Mouse (Mus musculus): ENCODE measurements around the gene Npsr1. TPM values are rescaled to one million over a fixed set of nuclear protein-coding genes. Genes with fewer than 3 reads are reported as not detected.

Npsr1 gene
- polyA plus RNA-seq, 2 experiments from 2014 or later: not detected

DNA sequence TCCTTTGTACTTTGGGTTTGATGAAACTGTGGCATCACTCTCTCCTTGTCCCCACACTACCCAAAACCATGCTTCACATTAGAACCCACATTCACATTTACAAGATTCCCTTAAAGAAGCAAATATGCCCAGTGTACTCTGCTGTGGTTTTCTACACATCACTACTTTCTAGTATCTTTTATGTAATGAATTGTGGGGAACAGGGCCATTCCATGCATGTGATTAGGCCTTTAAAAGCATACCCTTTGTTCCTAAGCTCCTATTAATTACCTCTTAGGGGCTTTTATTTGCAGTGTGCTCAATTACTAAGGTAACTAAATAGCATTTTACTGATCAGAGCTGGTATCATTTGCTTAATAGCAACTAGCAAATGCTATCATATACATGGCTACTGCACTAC, 149.8 kb downstream of the Npsr1 start:
- no peak for ATAC-seq

- ATAC-seq: no peak
Observed at GRCm38 (mm10) chr9:24254236-24254635, 156.4 kb downstream of the Npsr1 start.

DNA sequence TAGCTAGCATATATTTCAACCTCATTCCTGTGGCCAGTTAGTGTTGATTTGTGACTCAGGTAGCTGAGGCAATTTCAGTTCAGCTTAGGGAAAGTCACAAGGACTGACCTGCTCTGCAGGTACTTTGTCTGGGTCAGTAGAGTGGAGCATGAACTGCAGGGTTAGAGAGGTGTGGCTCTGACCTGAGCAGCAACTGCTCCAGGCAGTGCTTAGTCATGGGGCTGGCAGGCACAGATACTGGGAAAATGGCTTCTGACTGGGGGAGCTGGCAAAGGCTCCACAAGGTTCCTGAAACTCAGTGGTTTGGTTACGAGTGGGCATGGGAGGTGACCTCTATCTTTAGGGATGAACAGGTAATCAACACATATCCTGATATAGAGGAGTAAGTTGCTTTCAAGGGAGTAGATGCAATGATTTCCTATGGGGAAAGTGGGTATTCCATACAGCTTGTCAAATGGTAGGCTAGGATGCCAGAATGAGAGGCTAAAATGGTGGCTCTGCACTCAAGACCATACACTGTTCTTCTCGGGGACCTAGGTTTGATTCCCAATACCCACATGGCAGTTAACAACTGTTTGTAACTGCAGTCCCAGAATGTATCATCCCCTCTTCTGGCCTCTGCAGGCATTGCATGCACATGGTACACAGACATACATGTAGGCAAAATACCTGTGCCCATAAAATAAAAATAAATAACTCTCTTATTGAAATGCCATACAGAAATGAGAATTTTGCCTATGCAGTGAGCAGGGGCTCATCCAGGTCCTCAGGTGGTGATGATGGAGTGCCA, 182.9 kb downstream of the Npsr1 start:
- ATAC-seq: no peak

DNA sequence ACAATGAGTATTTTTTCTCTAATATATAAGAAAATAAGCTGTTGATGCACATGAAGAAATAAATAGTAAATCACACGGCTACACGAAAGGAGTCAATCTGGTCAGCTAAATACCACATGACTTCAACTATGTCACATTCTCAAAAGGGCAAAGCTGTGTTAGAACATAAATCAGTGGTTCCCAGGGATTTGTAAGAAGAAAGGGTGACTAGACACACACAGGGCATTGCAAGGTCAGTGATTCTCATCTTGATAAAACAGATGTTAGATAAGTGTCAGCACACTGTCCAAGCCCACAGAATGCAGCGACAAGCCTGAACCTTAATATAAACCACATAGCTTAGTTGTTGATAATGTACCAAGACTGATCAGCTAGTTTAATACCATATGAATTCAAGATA, 184.8 kb downstream of the Npsr1 start:
- no peak for ATAC-seq

- no peak for ATAC-seq
Observed at GRCm38 (mm10) chr9:24283071-24283470, 185.3 kb downstream of the Npsr1 start.

DNA sequence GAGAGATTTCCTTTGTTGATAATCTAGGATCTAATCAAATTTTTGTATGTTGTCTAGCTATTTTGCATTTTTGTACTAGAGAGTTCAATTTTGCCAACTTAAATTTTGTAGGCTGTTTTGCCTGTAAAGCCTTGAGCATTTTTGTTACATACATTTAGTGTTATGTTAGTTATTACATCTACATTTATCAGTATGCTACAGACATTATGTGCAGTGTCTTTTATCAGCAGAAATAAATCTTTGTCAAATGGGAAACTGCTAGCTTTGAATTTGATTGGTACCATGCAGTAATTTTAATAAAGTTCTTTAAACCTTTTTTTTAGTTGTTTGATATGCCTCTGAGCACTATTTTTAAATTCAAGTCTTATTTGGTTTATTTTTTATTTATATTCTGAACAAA, 185.7 kb downstream of the Npsr1 start:
- ATAC-seq: no peak

- ATAC-seq: no peak
Observed at GRCm38 (mm10) chr9:24284239-24285084, 186.7 kb downstream of the Npsr1 start.

DNA sequence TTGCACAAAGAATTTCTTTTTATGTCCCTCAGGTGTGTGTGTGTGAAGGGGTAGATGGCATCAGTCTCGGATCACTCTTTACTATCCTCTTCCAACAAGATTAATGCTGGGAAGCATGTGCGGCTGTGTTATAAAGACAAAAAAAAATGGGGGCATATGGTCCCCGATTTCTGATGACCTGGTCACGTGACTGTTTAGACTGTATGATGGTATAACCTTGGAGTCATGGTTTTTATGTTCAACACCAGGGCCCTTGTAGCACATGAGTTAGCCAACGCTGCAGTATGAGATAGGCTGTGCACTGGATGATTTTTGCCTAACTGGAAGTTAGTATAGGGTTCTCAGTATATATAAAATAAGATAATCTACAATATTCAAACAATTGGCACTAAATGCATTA, 187.6 kb downstream of the Npsr1 start:
- ATAC-seq: no peak

DNA sequence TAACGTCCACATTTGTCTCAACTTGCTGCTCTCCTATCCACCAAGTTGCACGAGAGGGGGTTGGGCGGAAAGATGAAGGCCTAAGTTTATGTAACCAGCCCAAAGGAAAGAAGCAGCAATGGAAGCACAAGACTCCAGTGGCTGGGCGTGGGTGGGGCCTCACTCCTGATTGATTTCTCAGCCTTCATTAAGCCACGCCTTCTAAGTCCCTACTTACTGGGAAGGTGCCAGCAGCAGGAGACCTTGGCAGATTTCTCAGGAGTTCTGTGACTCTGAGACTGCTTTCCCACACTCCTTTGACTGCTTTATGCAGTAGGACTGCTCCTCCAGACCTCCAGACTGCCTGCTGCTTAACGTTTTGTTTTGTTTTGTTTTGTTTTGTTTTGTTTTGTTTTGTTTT, 193.6 kb downstream of the Npsr1 start:
- ATAC-seq: no peak

DNA sequence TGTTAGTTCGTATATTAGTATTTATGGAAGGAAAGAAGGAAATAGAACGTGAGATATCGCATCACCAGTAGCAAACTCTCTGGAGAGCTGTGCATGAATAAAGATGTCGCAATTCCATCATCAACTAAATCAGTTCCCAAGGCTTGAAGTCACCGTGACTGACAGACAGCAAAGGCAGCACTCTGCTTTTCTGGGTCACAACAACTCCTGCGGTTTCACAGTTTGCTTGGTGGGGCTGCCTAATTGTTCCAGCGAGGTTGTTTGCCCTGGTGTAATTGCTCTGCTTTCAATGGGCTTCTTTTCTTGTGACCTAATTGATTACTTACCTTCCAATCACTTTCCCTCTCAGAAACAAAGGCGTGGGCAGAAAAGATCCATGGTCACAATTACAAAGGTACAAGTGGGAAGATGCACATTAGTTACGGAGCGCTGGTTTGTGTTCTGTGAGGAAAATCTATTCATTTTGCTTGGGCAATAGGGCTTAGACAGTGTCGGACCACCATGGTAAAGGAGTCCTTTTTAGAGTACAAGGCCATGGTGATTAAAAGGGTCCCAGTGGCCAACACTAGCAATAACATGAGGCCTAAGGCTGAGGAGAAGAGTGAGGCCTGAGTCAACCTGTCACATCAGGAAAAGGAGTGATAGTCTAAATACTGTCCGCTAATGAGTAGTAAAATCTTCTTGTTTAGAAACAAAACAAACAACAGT, 195.6 kb downstream of the Npsr1 start:
- ATAC-seq: no peak

DNA sequence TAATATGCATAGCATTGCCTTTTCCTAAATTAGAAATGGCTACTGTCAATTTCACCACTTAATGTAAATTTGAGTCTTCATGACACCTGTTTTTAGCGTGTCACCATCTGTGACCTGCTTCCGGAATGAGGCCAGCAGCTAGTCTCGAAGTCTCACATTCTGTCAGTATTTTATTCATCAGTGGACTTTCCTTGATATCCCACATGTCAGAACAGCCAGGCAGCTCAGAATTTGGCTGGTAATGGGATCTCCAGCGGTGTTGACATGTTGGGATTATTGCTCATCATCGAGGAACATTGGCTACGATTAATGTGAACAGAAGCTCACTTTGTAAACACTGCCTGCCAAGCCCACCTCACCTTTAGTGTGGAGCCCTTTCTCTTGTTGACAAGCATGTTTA, 205.1 kb downstream of the Npsr1 start:
- ATAC-seq: no peak

DNA sequence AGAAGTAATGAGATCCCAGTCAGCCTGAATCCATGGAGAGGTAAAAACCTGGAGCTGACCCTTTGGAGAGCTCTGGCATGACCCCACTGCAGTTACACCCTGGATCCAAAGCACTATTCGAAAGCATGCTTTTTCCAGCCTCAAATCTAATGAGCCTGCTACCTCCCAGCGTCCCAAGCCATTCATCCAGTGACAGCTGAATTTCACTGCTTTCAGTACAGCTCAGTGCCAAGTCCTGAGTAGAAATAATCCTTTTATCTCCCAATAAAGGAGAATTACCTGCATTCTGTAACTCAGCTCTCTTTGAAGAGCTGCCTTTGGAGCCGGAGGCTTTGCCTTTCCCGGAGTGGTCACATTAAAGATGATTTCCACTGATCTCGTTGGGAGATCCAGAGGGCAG, 209.2 kb downstream of the Npsr1 start:
- no peak for ATAC-seq

- no peak for ATAC-seq
Observed at GRCm38 (mm10) chr9:24307400-24307799, 209.6 kb downstream of the Npsr1 start.

GRCm38 (mm10) chr9:24315835-24316234, 218.0 kb downstream of the Npsr1 start:
- no peak for ATAC-seq

DNA sequence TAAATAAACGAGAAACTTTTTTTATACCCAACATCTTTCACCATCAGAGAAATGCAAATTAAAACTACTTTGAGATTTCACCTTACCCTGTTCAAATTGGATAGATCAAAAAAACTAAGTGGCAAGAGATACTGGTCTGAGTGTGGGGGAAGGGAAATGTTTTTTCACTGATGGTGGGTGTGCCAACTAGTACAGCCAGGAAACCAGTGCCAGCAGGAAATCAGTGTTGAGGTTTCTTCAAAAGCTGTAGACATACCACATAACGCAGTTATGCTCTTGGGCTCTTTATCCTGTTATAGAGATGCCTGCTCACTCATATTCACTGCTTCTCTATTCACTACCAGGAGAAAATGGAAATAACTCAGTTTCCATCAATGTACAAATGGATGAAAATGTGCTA, 233.9 kb downstream of the Npsr1 start:
- peak; percentile 43 for ATAC-seq

- ATAC-seq: no peak
Observed at GRCm38 (mm10) chr9:24341321-24341720, 243.5 kb downstream of the Npsr1 start.

GRCm38 (mm10) chr9:24347011-24347410, 249.2 kb downstream of the Npsr1 start:
- no peak for ATAC-seq

DNA sequence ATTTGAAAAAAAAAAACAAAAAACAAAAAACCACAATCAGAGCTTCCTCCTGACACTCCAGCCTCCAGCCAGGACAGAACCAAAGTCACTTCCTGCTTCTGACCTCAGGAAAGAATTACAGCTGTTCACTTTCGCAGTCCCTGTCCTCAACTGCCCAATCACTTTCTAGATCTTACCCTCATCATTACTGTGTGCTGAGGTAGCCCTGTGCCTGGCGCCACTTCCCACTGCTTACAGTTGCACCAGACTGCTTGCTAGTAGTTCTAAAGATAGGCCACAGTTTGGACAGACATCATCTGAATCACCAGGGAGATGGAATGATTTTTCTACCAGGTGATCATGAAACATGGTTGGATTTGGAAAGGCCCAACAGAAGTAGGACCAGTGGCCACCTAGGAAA, 251.7 kb downstream of the Npsr1 start:
- ATAC-seq: no peak

- no peak for ATAC-seq
Observed at GRCm38 (mm10) chr9:24351402-24351801, 253.6 kb downstream of the Npsr1 start.
